Mouse (Mus musculus): ENCODE results near the gene Dpm1. TPM values are rescaled to one million over a fixed set of nuclear protein-coding genes. Genes with fewer than 3 reads are reported as not detected.

Gene Dpm1
- 10 to 100 TPM; 68.5 to 75.8 TPM for total RNA-seq (2021)
- long read RNA-seq, experiment 1, transcript Dpm1-209 (9 exons, 2,293 nt), result major isoform, 25 of 42 reads
- long read RNA-seq, experiment 1, transcript Dpm1-204 (7 exons, 630 nt), result minor isoform, 13 of 42 reads
- long read RNA-seq, experiment 1, partial matches to known transcripts, result 0 of 42 reads
- long read RNA-seq, experiment 1, other reads (novel, unspliced or antisense), result 3 of 42 reads
- long read RNA-seq, experiment 2, transcript Dpm1-209 (9 exons, 2,293 nt), result major isoform, 12 of 17 reads
- long read RNA-seq, experiment 2, partial matches to known transcripts, result 0 of 17 reads
- long read RNA-seq, experiment 2, other reads (novel, unspliced or antisense), result 2 of 17 reads

DNA sequence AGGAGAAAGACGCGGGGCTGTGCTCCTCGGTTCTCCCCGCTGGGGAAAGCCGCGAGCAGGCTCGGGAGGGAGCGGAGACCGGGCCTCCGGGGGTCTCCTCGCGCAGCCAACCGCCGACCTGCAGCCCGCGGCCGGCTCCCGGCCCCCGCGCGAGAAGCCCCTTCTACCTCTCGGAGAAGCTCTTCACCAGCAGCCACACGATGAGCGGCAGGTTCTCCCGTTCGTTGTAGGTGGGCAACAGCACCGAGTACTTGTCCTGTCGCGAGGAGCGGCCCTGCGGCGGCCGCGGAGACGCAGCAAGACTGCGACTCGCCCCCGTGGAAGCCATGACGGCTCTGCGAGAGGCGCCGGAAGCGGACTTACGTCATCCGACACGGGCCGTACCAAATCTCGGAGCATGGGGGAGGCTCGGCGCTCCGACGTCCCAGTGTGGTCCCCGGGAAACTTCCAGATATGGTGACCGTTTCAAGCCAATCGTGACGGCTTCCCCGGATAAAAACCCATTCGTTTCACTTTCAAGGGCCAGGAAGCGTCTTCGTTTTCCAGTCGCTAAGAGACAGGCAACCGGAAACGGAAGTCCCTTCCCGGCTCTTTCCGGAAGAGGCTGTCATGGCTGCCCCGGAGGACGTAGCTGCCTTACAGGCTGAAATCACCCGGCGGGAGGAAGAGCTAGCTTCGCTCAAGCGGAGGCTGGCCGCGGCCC, at the start of gene Dpm1, which contains the start of the genes Gm20716 and Mocs3:
Gene Dpm1 (minus strand): TSS at position 566 of the 703 bp plus-strand sequence.
Gene Gm20716 (minus strand): TSS at position 339 of the 703 bp plus-strand sequence.
Gene Mocs3 (plus strand): TSS at position 597 of the 703 bp plus-strand sequence.
- DNase-seq (ENCODE audit: extremely low spot score in 1 of 2, low spot score in 2 of 2), result peak; percentile 86 to 87
- Histone ChIP-seq H3K4me3 (peak within 1 kb of the TSS; percentile 94), H3K27ac (peak within 1 kb of the TSS; percentile 99)
- no peak for TF ChIP-seq CTCF (IDR thresholded peaks at IDR 0.05)
- intact Hi-C loops (cut with DNase I), result loop anchor here (2.0 kb wide), 1 partner anchor 23 kb away; the partner anchor contains the start of gene Adnp

DNA sequence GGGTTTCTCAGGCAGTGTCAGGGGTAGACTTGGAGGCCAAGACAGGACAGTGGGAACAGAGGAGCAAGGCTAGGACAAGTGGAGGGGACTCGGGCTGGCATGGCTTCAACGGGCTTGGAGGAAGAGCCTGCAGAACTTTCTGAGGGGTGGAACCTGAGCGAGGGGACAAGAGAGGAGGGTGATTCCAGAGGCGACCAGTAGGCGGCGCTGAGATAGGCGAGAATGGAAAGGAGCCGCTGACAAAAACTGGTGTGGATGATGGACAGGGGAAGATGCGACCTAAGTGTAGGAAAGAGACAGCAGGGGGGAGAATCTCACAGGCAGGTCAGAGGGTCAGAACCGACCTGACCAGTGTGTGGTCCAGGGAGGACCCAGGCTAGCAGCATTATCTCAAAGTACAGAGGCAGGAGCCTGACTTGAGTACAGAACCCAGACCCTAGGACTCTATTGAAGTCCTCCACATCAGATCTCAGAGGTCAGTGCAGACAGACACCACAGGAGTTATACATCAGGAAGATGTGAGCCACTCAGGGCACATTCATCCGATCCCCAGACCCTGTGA, 44.1 kb upstream of the Dpm1 start:
- Histone ChIP-seq H3K27ac (no peak overlapping the region), H3K4me3 (no peak overlapping the region)
- intact Hi-C loops (cut with DNase I), result loop anchor here (1.0 kb wide), 1 partner anchor 171 kb away; no protein-coding TSS in a partner anchor
- peak; percentile 65 to 80 for DNase-seq (ENCODE audit: extremely low spot score in 1 of 2, low spot score in 2 of 2)
- TF ChIP-seq CTCF (IDR thresholded peaks at IDR 0.05), result peak; percentile 90

DNA sequence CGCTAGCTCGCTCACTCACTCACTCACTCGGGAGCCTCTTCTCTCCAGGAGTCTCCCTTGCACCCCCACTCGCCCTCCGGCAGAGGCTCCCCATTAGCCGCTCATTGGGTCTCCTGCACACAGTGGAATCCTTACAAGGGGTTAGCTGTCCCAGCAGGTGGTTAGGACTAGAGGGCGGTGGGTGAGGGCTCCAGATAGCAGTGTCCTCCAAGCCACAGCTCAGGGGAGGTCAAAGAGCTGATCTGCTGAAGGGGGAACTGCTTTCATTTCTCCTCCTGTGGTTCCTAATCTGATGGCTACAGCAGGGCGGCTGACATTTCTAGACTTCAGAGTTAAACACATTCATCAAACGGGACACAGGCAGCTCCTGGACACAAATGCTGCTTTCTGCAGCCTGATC, 43.0 kb upstream of the Dpm1 start:
- DNase-seq (ENCODE audit: extremely low spot score in 1 of 2, low spot score in 2 of 2), result no peak
- intact Hi-C loops (cut with DNase I), result no loop called here
- no peak overlapping the region for H3K27ac ChIP-seq
- TF ChIP-seq CTCF (IDR thresholded peaks at IDR 0.05), result no peak
- H3K4me3 ChIP-seq, result no peak overlapping the region

DNA sequence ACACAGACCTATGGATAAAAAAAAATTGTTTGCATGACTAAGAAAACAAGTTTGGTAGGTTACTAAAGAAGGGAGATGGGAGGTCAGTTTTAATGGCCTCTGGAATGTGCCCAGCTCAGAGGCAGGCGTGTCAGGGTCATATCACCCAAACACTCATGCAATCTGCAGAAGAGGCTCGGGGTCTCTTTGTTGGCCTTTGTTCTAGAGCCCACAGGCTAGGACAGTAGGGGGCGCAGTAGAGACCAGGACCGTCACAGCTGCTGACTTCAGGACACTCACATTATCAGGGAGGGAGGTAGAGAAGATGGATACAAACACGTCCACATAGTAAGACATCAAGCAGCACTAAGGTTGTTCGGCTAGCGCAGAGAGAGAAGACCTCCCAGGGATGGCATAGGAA, 37.6 kb upstream of the Dpm1 start:
- intact Hi-C loops (cut with DNase I), result no loop called here
- H3K4me3 ChIP-seq, result no peak overlapping the region
- TF ChIP-seq CTCF (IDR thresholded peaks at IDR 0.05), result peak; percentile 54
- no peak overlapping the region for H3K27ac ChIP-seq
- DNase-seq (ENCODE audit: extremely low spot score in 1 of 2, low spot score in 2 of 2), result no peak

DNA sequence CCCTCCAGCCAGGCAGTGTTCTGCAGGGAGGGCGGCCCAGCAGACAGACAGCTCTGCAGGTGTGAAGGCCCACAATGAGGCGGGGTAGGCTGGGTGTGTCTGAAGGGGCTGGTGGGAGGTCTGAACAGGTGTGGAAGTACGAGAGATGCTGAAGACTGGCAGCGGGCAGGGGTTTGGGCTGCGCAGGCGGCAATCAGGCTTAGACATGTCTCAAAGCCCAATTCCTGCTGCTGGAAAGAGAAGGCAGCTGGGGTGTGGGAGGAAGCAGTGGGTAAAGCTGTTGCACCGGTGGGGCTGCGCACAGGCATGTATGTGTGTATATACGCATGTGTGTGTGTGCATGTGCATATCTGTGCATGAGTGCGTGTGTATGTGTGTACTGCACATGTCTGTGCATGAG, 30.5 kb upstream of the Dpm1 start:
- Histone ChIP-seq H3K27ac (peak overlapping the region; percentile 1; the same call in 1 of the 2 replicates), H3K4me3 (no peak overlapping the region)
- peak; percentile 53 to 67 for DNase-seq (ENCODE audit: extremely low spot score in 1 of 2, low spot score in 2 of 2)
- TF ChIP-seq CTCF (IDR thresholded peaks at IDR 0.05), result no peak
- intact Hi-C loops (cut with DNase I), result no loop called here

DNA sequence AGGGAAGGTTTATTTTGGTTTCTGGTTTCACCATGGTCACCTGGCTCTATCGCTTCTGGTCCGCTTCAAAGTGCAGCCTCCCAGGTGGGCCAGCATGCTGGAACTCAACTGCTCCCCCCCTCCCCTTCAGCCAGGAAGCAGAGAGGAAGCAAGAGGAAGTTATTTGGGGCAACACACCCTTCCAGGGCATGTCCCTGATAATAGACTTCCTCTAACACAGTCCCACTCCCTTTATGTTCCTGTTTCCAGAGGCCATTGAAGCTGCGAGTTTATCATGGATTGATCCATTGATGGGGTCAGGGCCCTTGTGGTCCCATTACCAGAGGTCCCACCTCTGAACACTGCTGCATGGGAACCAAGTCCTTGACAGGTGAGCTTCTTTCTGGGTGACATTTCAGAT, 29.7 kb upstream of the Dpm1 start:
- intact Hi-C loops (cut with DNase I), result no loop called here
- Histone ChIP-seq H3K4me3 (no peak overlapping the region), H3K27ac (no peak overlapping the region)
- TF ChIP-seq CTCF (IDR thresholded peaks at IDR 0.05), result no peak
- DNase-seq (ENCODE audit: extremely low spot score in 1 of 2, low spot score in 2 of 2), result no peak

DNA sequence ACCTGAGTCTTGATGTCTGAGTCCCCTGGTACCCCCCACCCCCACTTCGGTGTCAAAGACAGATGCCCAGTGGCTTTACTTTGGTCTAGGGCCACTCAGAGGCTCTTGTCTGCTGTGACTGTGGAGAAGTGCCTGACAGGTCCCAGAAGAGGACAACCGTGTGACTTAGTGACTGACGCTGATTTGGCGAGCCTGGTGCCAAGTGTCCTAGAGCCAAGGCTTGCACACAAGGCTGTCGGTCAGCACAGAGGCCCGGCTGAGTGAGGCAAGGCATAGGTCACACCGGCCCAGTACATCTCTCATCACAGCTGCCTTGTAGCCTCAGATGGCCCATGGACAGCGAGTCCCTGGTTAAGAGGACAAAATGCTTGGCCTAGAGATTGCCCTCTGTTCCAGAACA, 28.7 kb upstream of the Dpm1 start:
- Histone ChIP-seq H3K27ac (no peak overlapping the region), H3K4me3 (no peak overlapping the region)
- DNase-seq (ENCODE audit: extremely low spot score in 1 of 2, low spot score in 2 of 2), result no peak
- intact Hi-C loops (cut with DNase I), result no loop called here
- TF ChIP-seq CTCF (IDR thresholded peaks at IDR 0.05), result no peak

DNA sequence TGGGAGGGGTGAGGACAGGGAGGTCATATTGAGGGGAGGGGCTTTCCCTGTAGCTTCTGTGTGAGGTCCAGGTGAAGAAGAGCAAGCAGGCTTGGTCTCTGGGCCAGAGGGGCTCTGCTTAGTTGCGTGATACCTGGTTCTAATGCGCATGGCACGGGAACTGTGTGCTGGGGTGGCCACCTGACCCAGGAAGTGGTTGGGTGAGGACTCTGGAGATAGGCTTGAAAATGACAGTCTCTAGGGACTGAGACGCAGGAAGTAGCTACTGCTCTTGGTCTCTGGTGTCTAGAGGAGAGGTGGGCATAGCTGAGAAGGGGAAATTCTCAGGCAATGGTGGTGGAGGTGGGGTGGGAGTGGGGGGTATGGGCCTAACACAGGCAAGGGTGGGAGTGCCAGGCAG, 26.8 kb upstream of the Dpm1 start:
- H3K4me3 ChIP-seq, result no peak overlapping the region
- no peak for DNase-seq (ENCODE audit: extremely low spot score in 1 of 2, low spot score in 2 of 2)
- no peak for TF ChIP-seq CTCF (IDR thresholded peaks at IDR 0.05)
- intact Hi-C loops (cut with DNase I), result no loop called here
- no peak overlapping the region for H3K27ac ChIP-seq

DNA sequence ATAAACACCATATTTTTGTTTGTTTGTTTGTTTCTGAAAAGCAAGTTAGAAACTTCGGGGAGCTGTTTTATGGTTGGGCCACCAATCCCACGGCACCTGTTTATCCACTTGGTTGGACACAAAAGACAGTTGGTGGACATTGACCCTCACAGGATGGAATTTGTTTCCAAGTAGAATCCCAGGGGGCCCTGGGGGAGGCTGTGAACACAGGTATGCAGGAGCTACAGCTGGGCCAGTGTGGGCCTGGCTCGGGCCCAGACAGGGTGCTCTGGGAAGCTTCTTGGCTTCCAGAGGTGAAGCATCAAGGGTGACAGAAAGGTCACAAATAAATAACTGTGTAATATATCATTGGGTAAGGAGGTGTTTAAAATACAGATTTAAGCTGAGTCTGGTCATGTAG, 26.1 kb upstream of the Dpm1 start:
- intact Hi-C loops (cut with DNase I), result no loop called here
- TF ChIP-seq CTCF (IDR thresholded peaks at IDR 0.05), result no peak
- Histone ChIP-seq H3K27ac (no peak overlapping the region), H3K4me3 (no peak overlapping the region)
- no peak for DNase-seq (ENCODE audit: extremely low spot score in 1 of 2, low spot score in 2 of 2)

DNA sequence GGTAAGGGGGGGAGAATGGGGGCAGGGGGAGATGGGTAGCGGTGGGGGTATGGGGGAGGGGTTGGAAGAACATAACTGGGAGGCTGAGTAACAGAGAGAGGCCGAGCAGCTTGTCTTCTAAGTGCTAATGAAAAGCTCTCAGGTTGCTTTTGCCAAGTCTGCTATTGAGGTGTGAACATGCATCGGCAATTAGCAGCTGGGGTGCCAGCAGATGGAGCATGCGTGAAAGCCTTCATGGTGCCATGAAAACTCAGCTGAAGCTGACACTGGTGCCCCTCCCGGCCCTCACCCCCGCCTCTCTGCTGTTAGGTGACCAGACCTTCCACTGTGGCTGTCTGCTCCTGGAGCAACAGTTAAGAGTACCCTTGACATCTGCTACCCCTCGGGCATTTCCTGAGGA, 23.4 kb upstream of the Dpm1 start:
- Histone ChIP-seq H3K27ac (no peak overlapping the region), H3K4me3 (no peak overlapping the region)
- TF ChIP-seq CTCF (IDR thresholded peaks at IDR 0.05), result no peak
- no peak for DNase-seq (ENCODE audit: extremely low spot score in 1 of 2, low spot score in 2 of 2)
- intact Hi-C loops (cut with DNase I), result no loop called here

DNA sequence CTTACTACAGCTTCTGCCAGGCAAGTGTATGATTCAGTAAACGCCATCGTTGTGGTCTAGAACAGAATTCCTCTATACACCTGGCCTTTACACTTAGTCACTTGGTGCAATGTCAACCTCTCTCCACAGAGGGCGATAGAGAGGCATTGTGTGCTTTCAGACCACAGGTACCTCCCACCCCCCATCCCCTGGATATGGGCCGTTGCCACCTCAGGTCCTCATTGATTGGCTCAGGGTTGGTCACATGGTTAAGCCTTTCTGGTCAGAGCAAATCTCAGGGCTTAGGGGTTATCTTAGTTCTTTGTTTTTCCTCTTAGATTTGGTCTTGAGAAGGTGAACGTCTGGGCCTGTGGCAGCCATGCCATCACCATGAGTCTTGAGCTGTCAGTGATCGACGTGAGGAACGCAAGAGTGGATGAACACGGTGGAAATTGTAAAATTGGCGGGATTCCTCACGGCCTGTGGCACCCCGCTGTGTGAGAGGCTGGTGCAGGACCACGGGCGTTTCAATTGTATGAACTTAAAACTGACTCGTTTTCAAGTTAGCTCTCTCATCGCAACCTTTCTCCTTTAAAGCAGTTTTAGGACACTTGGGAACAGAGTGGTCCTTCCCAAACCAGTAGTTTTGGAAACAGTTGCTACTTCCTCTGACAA, 22.4 kb upstream of the Dpm1 start:
- TF ChIP-seq CTCF (IDR thresholded peaks at IDR 0.05), result peak; percentile 63
- no peak overlapping the region for H3K27ac ChIP-seq
- H3K4me3 ChIP-seq, result no peak overlapping the region
- no peak for DNase-seq (ENCODE audit: extremely low spot score in 1 of 2, low spot score in 2 of 2)
- intact Hi-C loops (cut with DNase I), result no loop called here

Measured in left cerebral cortex, adult 2 months (tissue).